Mouse (Mus musculus) lung, postnatal 0 days (tissue): ENCODE data around the gene Plscr1.

Source experiments
- CTCF ChIP-seq: IDR thresholded peaks from 2 replicates; pipeline ENCODE4 v1.5.1; 2016; ENCODE audit warnings: antibody characterized with exemption, mild to moderate bottlenecking
- EP300 ChIP-seq: IDR thresholded peaks from 2 replicates; pipeline ENCODE4 v1.6.1; 2016; ENCODE audit warnings: antibody characterized with exemption, mild to moderate bottlenecking, control low read depth

DNA sequence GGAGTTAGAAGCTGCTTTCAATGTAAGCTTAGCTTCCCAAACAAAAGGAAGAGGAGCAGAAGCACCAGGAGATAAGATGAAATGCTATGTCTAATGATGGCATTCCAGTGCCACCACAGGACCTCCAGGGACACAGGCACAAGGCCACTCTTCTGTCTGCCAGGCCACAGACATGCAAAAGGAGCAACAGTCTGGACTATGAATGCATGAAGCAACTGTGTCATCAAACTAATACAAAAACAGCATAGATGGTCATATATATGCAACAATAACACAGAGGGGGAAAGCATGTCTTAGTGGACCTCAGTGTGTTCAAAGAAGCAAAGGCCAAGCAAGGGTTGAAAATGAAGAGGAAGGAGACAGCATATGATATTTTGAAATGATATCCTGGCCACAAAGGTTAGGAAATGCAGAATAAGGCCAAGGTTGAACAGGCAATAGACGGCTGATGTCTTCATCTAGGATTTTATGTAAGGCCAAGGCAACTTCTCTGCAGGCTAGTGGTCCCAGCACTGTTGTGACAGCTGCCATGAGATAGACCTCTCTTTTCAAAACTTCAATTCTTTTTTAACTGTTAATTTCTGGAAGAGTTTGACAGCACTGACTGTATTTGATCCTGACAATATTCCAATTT is 24.8 kb upstream of the Plscr1 start:
- no peak for TF ChIP-seq EP300
- no peak for TF ChIP-seq CTCF
